Mouse (Mus musculus) cerebral cortex, adult 2 months (tissue): ENCODE results near the gene Ttc23.

Source experiments
- WGBS: fragments of 180-500 bp; shearing (Covaris S2); methylation state at CpG from one replicate; pipeline ENCODE4 v1.1.7; 2018; 5-methylcytosine and 5-hydroxymethylcytosine counted together

The Ttc23 gene

GRCm38 (mm10) chr7:67695906-67696305 is 48.7 kb downstream of the Ttc23 start:
- WGBS: 92% methylated on average over 7 of the region's 7 CpGs

- WGBS: 91% methylated on average over 28 of the region's 28 CpGs
These were observed 50.9 kb downstream of the Ttc23 start for GRCm38 (mm10) chr7:67697892-67698630.

GRCm38 (mm10) chr7:67699301-67699700 is 52.1 kb downstream of the Ttc23 start:
- WGBS: 87% methylated on average over 4 of the region's 4 CpGs

- 72% methylated on average over 17 of the region's 17 CpGs for WGBS
These were observed 54.2 kb downstream of the Ttc23 start for GRCm38 (mm10) chr7:67701252-67701914.

GRCm38 (mm10) chr7:67708160-67708559 is 61.0 kb downstream of the Ttc23 start:
- WGBS: 69% methylated on average over 6 of the region's 6 CpGs

GRCm38 (mm10) chr7:67710216-67710615 is 63.0 kb downstream of the Ttc23 start:
- 79% methylated on average over 7 of the region's 7 CpGs for WGBS

GRCm38 (mm10) chr7:67713820-67714510 is 66.8 kb downstream of the Ttc23 start:
- WGBS: 66% methylated on average over 19 of the region's 19 CpGs

- WGBS: 61% methylated on average over 7 of the region's 7 CpGs
These were observed 68.0 kb downstream of the Ttc23 start for GRCm38 (mm10) chr7:67715176-67715575.

GRCm38 (mm10) chr7:67716213-67716878 is 69.1 kb downstream of the Ttc23 start:
- 52% methylated on average over 11 of the region's 11 CpGs for whole genome bisulfite sequencing

GRCm38 (mm10) chr7:67716925-67717324 is 69.7 kb downstream of the Ttc23 start:
- 40% methylated on average over 10 of the region's 10 CpGs for WGBS

GRCm38 (mm10) chr7:67717520-67717919 is 70.3 kb downstream of the Ttc23 start:
- 86% methylated on average over 3 of the region's 3 CpGs for WGBS

GRCm38 (mm10) chr7:67718804-67719203 is 71.6 kb downstream of the Ttc23 start:
- 83% methylated on average over 8 of the region's 8 CpGs for WGBS

- WGBS: 81% methylated on average over 2 of the region's 2 CpGs
These were observed 75.0 kb downstream of the Ttc23 start for GRCm38 (mm10) chr7:67722163-67722562.

- WGBS: 79% methylated on average over 4 of the region's 4 CpGs
These were observed 77.3 kb downstream of the Ttc23 start for GRCm38 (mm10) chr7:67724536-67724935.

GRCm38 (mm10) chr7:67725016-67725415 is 77.8 kb downstream of the Ttc23 start:
- WGBS: 63% methylated on average over 9 of the region's 9 CpGs

- 90% methylated on average over 4 of the region's 4 CpGs for WGBS
These were observed 81.0 kb downstream of the Ttc23 start for GRCm38 (mm10) chr7:67728203-67728602.

- WGBS: 96% methylated on average over 4 of the region's 4 CpGs
These were observed 81.6 kb downstream of the Ttc23 start for GRCm38 (mm10) chr7:67728809-67729208.

GRCm38 (mm10) chr7:67730431-67731110 is 83.4 kb downstream of the Ttc23 start:
- 62% methylated on average over 5 of the region's 5 CpGs for WGBS

GRCm38 (mm10) chr7:67732276-67732675 is 85.1 kb downstream of the Ttc23 start:
- WGBS: 84% methylated on average over 4 of the region's 4 CpGs

GRCm38 (mm10) chr7:67740382-67740781 is 93.2 kb downstream of the Ttc23 start:
- WGBS: 89% methylated on average over 4 of the region's 4 CpGs

- WGBS: 85% methylated on average over 5 of the region's 5 CpGs
These were observed 93.6 kb downstream of the Ttc23 start for GRCm38 (mm10) chr7:67740796-67741195.

GRCm38 (mm10) chr7:67741706-67742105 is 94.5 kb downstream of the Ttc23 start:
- WGBS: 52% methylated on average over 7 of the region's 7 CpGs
